Mouse (Mus musculus): Measurements from ENCODE around the gene Gm20388. TPM values are rescaled to one million over a fixed set of nuclear protein-coding genes. Genes with fewer than 3 reads are reported as not detected.

Gm20388 gene
- polyA plus RNA-seq, 1 experiment from 2014 or later: not detected

- Histone ChIP-seq H3K9me3 (ENCODE audit: control insufficient read depth) (no peaks in the 10 kb centered on the region), H3K27me3 (replicated peaks; ENCODE audit: control insufficient read depth, insufficient read depth, low read length) (no peaks in the 10 kb centered on the region), H3K9ac (ENCODE audit: low read depth, low read length) (no peak overlapping the region), H3K36me3 (ENCODE audit: control insufficient read depth, insufficient read depth) (no peaks in the 10 kb centered on the region), H3K27ac (ENCODE audit: low read depth, low read length) (no peak overlapping the region), H3K4me3 (ENCODE audit: low read depth, low read length) (no peak overlapping the region), H3K4me1 (replicated peaks; ENCODE audit: control insufficient read depth, insufficient read depth, low read length) (no peaks in the 10 kb centered on the region), H3K4me2 (replicated peaks; ENCODE audit: low read depth) (no peak overlapping the region)
- TF ChIP-seq CTCF (IDR thresholded peaks at IDR 0.05; ENCODE audit: low read depth): no peak
- ATAC-seq: no peak
- 66% methylated on average over 10 of the region's 10 CpGs for WGBS
Measured at GRCm38 (mm10) chr8:124294900-124295299, 4384.3 kb downstream of the Gm20388 start.

- Histone ChIP-seq H3K9ac (ENCODE audit: low read depth, low read length) (no peak overlapping the region), H3K36me3 (ENCODE audit: control insufficient read depth, insufficient read depth) (no peaks in the 10 kb centered on the region), H3K27ac (ENCODE audit: low read depth, low read length) (no peak overlapping the region), H3K4me2 (replicated peaks; ENCODE audit: low read depth) (no peak overlapping the region), H3K4me3 (ENCODE audit: low read depth, low read length) (no peak overlapping the region), H3K4me1 (replicated peaks; ENCODE audit: control insufficient read depth, insufficient read depth, low read length) (no peaks in the 10 kb centered on the region), H3K27me3 (replicated peaks; ENCODE audit: control insufficient read depth, insufficient read depth, low read length) (no peaks in the 10 kb centered on the region), H3K9me3 (ENCODE audit: control insufficient read depth) (no peaks in the 10 kb centered on the region)
- TF ChIP-seq CTCF (IDR thresholded peaks at IDR 0.05; ENCODE audit: low read depth): no peak
- ATAC-seq: no peak
- WGBS: 84% methylated on average over 6 of the region's 6 CpGs
Measured at GRCm38 (mm10) chr8:124295357-124295756, 4384.7 kb downstream of the Gm20388 start.

GRCm38 (mm10) chr8:124301512-124301911 lies 4390.9 kb downstream of the Gm20388 start:
- no peak overlapping the region for H3K4me2 ChIP-seq (replicated peaks; ENCODE audit: low read depth)
- H3K4me3 ChIP-seq (ENCODE audit: low read depth, low read length): no peak overlapping the region
- H3K36me3 ChIP-seq (ENCODE audit: control insufficient read depth, insufficient read depth): peaks cover 4% of the 10 kb centered on the region
- TF ChIP-seq CTCF (IDR thresholded peaks at IDR 0.05; ENCODE audit: low read depth): no peak
- no peak overlapping the region for H3K27ac ChIP-seq (ENCODE audit: low read depth, low read length)
- no peak for ATAC-seq
- no peaks in the 10 kb centered on the region for H3K9me3 ChIP-seq (ENCODE audit: control insufficient read depth)
- no peaks in the 10 kb centered on the region for H3K27me3 ChIP-seq (replicated peaks; ENCODE audit: control insufficient read depth, insufficient read depth, low read length)
- 80% methylated on average over 4 of the region's 4 CpGs for WGBS
- H3K9ac ChIP-seq (ENCODE audit: low read depth, low read length): no peak overlapping the region
- no peaks in the 10 kb centered on the region for H3K4me1 ChIP-seq (replicated peaks; ENCODE audit: control insufficient read depth, insufficient read depth, low read length)

DNA sequence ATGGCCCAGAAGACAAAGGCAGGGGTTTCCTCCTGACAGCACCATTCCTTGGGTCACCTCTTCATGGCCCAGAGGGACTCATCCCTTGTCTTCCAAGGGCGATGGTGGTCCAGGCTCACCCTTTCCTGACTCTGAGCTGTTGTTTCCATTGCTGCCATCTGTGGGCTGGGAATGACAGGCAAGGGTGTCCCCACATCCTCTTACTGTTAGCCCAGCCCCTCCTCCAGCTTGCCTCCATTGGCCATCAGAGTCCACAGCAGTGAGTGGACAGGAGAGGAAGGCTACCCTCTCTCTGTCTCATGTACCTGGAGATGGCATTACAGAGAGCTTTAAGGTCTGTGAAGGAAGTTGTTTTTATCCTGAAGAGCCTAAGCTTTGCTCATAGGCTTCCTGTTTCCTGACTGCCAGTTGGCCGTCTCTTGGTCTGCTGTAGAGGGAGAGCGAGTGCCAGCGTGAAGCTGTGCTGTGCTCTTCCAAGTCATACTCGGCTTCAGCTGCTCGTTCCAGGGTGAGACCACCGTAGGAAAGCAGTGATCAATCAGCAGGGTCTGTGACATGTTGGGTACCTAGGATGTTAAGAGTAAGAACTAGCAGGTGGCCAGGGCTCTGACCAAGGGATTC lies 4391.4 kb downstream of the Gm20388 start:
- peaks cover 4% of the 10 kb centered on the region for H3K36me3 ChIP-seq (ENCODE audit: control insufficient read depth, insufficient read depth)
- H3K9me3 ChIP-seq (ENCODE audit: control insufficient read depth): no peaks in the 10 kb centered on the region
- no peak for TF ChIP-seq CTCF (IDR thresholded peaks at IDR 0.05; ENCODE audit: low read depth)
- ATAC-seq: no peak
- H3K4me1 ChIP-seq (replicated peaks; ENCODE audit: control insufficient read depth, insufficient read depth, low read length): no peaks in the 10 kb centered on the region
- no peak overlapping the region for H3K4me3 ChIP-seq (ENCODE audit: low read depth, low read length)
- WGBS: 78% methylated on average over 7 of the region's 7 CpGs
- H3K27ac ChIP-seq (ENCODE audit: low read depth, low read length): no peak overlapping the region
- H3K9ac ChIP-seq (ENCODE audit: low read depth, low read length): no peak overlapping the region
- H3K27me3 ChIP-seq (replicated peaks; ENCODE audit: control insufficient read depth, insufficient read depth, low read length): no peaks in the 10 kb centered on the region
- H3K4me2 ChIP-seq (replicated peaks; ENCODE audit: low read depth): no peak overlapping the region

DNA sequence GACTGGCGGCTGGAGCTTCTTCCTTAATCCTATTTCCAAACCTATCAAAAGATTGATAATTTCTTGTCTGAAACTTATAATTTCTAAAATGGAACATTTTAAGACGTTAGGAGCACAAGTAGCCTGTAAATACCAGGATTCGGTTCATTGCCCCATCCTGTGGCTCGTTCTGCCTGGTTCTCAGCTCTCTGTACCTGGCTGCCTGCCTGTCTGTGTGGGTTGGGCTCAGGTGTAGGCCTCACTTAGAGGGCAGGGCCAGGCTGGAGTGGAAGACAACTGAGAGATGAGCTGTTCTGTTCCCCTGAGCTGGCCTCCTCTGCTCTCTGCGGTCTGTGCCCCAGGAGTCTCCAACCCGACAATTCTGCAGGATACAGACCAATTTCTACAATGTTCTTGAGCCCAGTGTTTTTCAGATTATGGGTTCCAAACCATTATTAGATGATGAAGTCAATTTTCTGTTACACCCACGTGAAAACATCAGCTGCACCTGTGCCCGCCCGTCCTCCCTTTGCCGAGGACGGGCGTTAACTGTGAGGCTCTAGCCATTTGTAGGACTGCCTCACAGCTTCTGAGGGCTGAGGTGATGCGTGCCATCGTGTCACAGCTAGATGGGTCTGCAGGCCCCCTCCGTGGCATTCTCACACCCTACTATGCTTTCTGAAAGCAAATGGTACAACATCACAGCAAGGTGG lies 4392.7 kb downstream of the Gm20388 start:
- peaks cover 8% of the 10 kb centered on the region for H3K36me3 ChIP-seq (ENCODE audit: control insufficient read depth, insufficient read depth)
- H3K27me3 ChIP-seq (replicated peaks; ENCODE audit: control insufficient read depth, insufficient read depth, low read length): no peaks in the 10 kb centered on the region
- TF ChIP-seq CTCF (IDR thresholded peaks at IDR 0.05; ENCODE audit: low read depth): no peak
- no peaks in the 10 kb centered on the region for H3K9me3 ChIP-seq (ENCODE audit: control insufficient read depth)
- 85% methylated on average over 15 of the region's 15 CpGs for WGBS
- no peaks in the 10 kb centered on the region for H3K4me1 ChIP-seq (replicated peaks; ENCODE audit: control insufficient read depth, insufficient read depth, low read length)
- no peak for ATAC-seq
- no peak overlapping the region for H3K27ac ChIP-seq (ENCODE audit: low read depth, low read length)
- H3K9ac ChIP-seq (ENCODE audit: low read depth, low read length): no peak overlapping the region
- H3K4me3 ChIP-seq (ENCODE audit: low read depth, low read length): no peak overlapping the region
- H3K4me2 ChIP-seq (replicated peaks; ENCODE audit: low read depth): no peak overlapping the region

DNA sequence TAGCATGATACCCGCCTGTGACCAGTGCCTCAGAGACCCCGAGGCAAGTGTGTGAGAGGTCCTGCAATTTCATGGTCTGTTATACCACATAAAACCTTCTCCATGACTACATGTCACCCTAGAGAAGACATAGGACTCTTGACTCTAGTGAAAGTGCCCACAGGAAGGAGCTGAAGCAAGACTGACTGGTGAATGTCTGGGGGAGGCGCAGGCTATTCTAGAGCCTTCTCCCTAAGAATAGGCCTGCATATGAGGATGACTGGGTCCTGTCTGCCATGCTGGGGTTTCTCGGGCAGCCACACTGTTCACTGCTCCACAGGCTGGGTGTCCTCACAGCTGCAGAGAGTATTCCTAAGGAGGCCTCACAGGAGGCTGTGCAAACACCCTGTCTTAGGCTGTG lies 4393.5 kb downstream of the Gm20388 start:
- H3K4me1 ChIP-seq (replicated peaks; ENCODE audit: control insufficient read depth, insufficient read depth, low read length): no peaks in the 10 kb centered on the region
- 86% methylated on average over 4 of the region's 4 CpGs for WGBS
- no peaks in the 10 kb centered on the region for H3K27me3 ChIP-seq (replicated peaks; ENCODE audit: control insufficient read depth, insufficient read depth, low read length)
- peaks cover 8% of the 10 kb centered on the region for H3K36me3 ChIP-seq (ENCODE audit: control insufficient read depth, insufficient read depth)
- H3K9me3 ChIP-seq (ENCODE audit: control insufficient read depth): no peaks in the 10 kb centered on the region
- no peak overlapping the region for H3K4me2 ChIP-seq (replicated peaks; ENCODE audit: low read depth)
- H3K27ac ChIP-seq (ENCODE audit: low read depth, low read length): no peak overlapping the region
- ATAC-seq: no peak
- H3K9ac ChIP-seq (ENCODE audit: low read depth, low read length): no peak overlapping the region
- H3K4me3 ChIP-seq (ENCODE audit: low read depth, low read length): no peak overlapping the region
- no peak for TF ChIP-seq CTCF (IDR thresholded peaks at IDR 0.05; ENCODE audit: low read depth)
